Mouse (Mus musculus) leukemia stem cell, adult 10-12 weeks (primary cell): Measurements from ENCODE around the gene Cd300lf. TPM values are rescaled to one million over a fixed set of nuclear protein-coding genes. Genes with fewer than 3 reads are reported as not detected.

ENCODE experiments used
- polyA plus RNA-seq: library from polyadenylated mRNA; stranded (reverse); fragments of >175 nt; gene quantifications from 2 replicates; pipeline ENCODE4 v1.2.3, GENCODE M21; 2012; ENCODE audit warnings: low replicate concordance

Gene Cd300lf
- 0.87 and 2.4 TPM in 2 replicates for polyA plus RNA-seq

DNA sequence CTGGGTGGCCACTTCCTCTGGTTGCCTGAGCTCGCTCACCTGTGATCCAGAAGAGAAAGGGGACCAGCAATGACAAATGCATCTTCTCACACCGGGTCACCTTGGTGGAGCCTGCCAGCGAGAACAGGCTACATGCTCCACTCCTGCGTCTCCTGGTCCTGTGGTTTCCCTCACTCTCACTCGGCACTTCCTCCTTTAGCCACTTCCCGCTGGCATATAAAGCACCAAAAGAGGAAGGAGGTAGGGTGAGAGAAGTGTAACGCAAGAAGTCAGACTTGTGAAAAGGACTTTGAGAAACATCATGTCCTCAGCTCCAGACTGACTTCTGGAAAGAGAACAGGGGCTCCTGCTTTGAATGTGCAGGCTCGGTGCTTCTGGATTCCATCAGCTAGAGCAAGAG is at the start of gene Cd300lf:
Gene Cd300lf (minus strand): TSS at position 193 of the 400 bp plus-strand sequence.

DNA sequence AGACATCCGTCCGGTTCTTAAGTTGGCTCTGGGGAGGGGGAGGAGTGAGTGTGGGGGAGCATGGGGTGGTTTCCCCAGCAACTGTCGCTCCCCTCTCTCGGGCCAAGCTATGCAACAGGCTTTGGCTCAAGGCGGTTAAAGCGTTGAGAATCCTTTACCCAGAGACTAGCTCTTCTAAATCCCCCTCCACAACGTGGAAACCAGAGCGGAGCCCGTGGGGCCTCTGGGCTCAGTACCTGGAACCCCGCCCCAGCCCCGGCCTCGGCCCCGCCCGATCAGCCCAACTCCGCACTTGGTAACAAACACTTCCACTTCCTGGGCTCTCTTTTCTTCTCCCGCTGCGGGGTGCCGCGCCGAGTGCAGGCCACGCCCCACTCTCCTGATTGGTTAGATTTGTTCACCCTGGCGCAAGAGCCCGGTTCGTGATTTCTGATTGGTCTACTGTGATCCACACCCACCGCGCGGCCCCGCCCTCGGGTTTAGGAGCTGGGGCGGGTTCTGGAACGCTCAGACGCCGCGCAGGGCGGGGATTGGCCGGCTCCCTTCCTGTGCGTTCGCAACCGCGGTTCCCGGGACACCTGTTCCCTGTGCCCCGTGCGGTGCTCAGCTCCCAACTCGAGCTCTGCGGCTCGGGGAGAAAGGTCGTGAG is 29.2 kb upstream of the Cd300lf start, which contains the start of gene Slc9a3r1:
Gene Slc9a3r1 (plus strand): TSS at position 510 of the 649 bp plus-strand sequence.

DNA sequence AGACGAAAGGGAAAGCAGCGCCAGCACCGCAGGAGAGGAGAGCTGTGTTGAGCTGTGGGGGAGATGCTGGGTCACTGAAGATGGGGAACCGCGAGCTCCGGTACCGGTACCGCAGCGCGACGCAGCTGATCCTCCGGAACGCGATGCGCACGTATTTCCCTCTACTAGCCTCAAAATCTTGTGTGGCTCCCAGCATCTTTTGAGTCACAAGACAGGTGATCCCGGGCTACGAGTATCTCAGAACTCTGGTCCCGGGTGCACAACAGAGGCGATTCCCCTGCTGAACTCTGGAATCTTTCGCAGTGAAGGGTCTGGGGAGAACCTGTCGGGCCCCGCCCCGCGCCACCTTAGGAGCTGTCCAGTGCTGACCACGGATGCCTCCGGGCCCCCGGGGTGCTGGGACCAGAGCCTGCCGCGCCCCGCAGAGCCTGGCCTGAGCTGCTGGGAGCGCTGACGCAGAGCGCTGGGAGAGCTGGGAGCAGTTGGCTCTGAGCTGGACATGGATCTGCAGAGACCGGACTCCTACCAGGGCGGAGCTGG is 42.4 kb downstream of the Cd300lf start, which contains the start of gene Rab37:
Gene Rab37 (plus strand): TSS at position 70 of the 540 bp plus-strand sequence.

Other genes with a start within 250 kb of the Cd300lf start
- 1.1 and 1.4 TPM in 2 replicates for gene Cd300a, start 244.0 kb downstream of the Cd300lf start, polyA plus RNA-seq
- gene Cd300lb, start 199.6 kb downstream of the Cd300lf start, polyA plus RNA-seq = 0.19 and 0.37 TPM in 2 replicates
- not detected in 2 replicates for gene Cd300c, start 164.8 kb downstream of the Cd300lf start, polyA plus RNA-seq
- 0.15 and 0.30 TPM in 2 replicates for gene Cd300ld, start 144.1 kb downstream of the Cd300lf start, polyA plus RNA-seq
- 0.19 and 0.42 TPM in 2 replicates for gene Cd300c2, start 132.1 kb downstream of the Cd300lf start, polyA plus RNA-seq
- not detected in 2 replicates for gene Cd300ld2, start 117.8 kb downstream of the Cd300lf start, polyA plus RNA-seq
- gene Cd300ld4, start 107.0 kb downstream of the Cd300lf start, polyA plus RNA-seq = not detected in 2 replicates
- 0.62 TPM in 1 of 2 replicates, not detected in the other for gene Cd300ld5, start 96.2 kb downstream of the Cd300lf start, polyA plus RNA-seq
- 0.22 and 0.62 TPM in 2 replicates for gene Cd300ld3, start 85.6 kb downstream of the Cd300lf start, polyA plus RNA-seq
- gene Cd300e, start 71.8 kb downstream of the Cd300lf start, polyA plus RNA-seq = 0.08 TPM in 2 replicates
- 1.5 TPM in 2 replicates for gene Rab37, start 42.6 kb downstream of the Cd300lf start, polyA plus RNA-seq
- 29.5 and 39.0 TPM in 2 replicates for gene Slc9a3r1, start 29.3 kb upstream of the Cd300lf start, polyA plus RNA-seq
- 9.5 and 18.3 TPM in 2 replicates for gene Tmem104, start 53.5 kb upstream of the Cd300lf start, polyA plus RNA-seq
- gene Nat9, start 53.9 kb upstream of the Cd300lf start, polyA plus RNA-seq = 11.2 and 17.7 TPM in 2 replicates
- gene Grin2c, start 133.3 kb upstream of the Cd300lf start, polyA plus RNA-seq = 2.6 and 3.5 TPM in 2 replicates
- 28.9 and 35.2 TPM in 2 replicates for gene Fdxr, start 143.1 kb upstream of the Cd300lf start, polyA plus RNA-seq
- 0.05 and 0.08 TPM in 2 replicates for gene Fads6, start 163.7 kb upstream of the Cd300lf start, polyA plus RNA-seq
- gene Otop2, start 173.2 kb upstream of the Cd300lf start, polyA plus RNA-seq = not detected in 2 replicates
- gene Ush1g, start 188.0 kb upstream of the Cd300lf start, polyA plus RNA-seq = 0.28 and 0.50 TPM in 2 replicates
- gene Otop3, start 200.7 kb upstream of the Cd300lf start, polyA plus RNA-seq = not detected in 2 replicates
- 1.3 and 1.7 TPM in 2 replicates for gene Hid1, start 233.8 kb upstream of the Cd300lf start, polyA plus RNA-seq
- gene Cdr2l, start 247.9 kb upstream of the Cd300lf start, polyA plus RNA-seq = 0.75 and 0.91 TPM in 2 replicates